Mouse (Mus musculus) intestine, postnatal 0 days (tissue): ENCODE measurements around the gene Mvp. TPM values are rescaled to one million over a fixed set of nuclear protein-coding genes. Genes with fewer than 3 reads are reported as not detected.

Source experiments
- ATAC-seq: fragments of 200-750 bp; cut with Nextera tagmentation; 2 replicates; pipeline ENCODE4 v1.8.0; 2017; ENCODE audit warnings: mild to moderate bottlenecking, moderate TSS enrichment, moderate library complexity
- H3K27ac ChIP-seq: fragments of 300-500 bp; sonication (generic); 2 replicates; pipeline ENCODE4 v1.5.1; 2014; ENCODE audit warnings: mild to moderate bottlenecking, low read depth, low read length, moderate library complexity
- H3K27me3 ChIP-seq: fragments of 300-500 bp; sonication (generic); replicated peaks from 2 replicates; pipeline ENCODE4 v1.6.1; 2014; ENCODE audit warnings: low read length, mixed read lengths; ENCODE audit not compliant: control insufficient read depth, insufficient read depth
- H3K36me3 ChIP-seq: fragments of 300-500 bp; sonication (generic); 2 replicates; pipeline ENCODE4 v1.6.1; 2014; ENCODE audit warnings: mild to moderate bottlenecking, moderate library complexity; ENCODE audit not compliant: control insufficient read depth, insufficient read depth
- H3K4me1 ChIP-seq: fragments of 300-500 bp; sonication (generic); replicated peaks from 2 replicates; pipeline ENCODE4 v1.6.1; 2014; ENCODE audit warnings: antibody characterized with exemption, low read length, mixed read lengths; ENCODE audit not compliant: control insufficient read depth, insufficient read depth
- H3K4me2 ChIP-seq: fragments of 300-500 bp; sonication (generic); replicated peaks from 2 replicates; pipeline ENCODE4 v1.6.1; 2014; ENCODE audit warnings: low read depth, mild to moderate bottlenecking, moderate library complexity
- H3K4me3 ChIP-seq: fragments of 300-500 bp; sonication (generic); 2 replicates; pipeline ENCODE4 v1.5.1; 2014; ENCODE audit warnings: low read depth, low read length
- H3K9ac ChIP-seq: fragments of 300-500 bp; sonication (generic); 2 replicates; pipeline ENCODE4 v1.6.1; 2014; ENCODE audit warnings: mild to moderate bottlenecking, low read depth, low read length
- H3K9me3 ChIP-seq: fragments of 300-500 bp; sonication (generic); 2 replicates; pipeline ENCODE4 v1.6.1; 2016; ENCODE audit warnings: mixed run types; ENCODE audit not compliant: control insufficient read depth
- CTCF ChIP-seq: sonication (generic); IDR thresholded peaks from 2 replicates; pipeline ENCODE4 v1.5.1; 2016; ENCODE audit warnings: low read depth, mild to moderate bottlenecking, control low read depth, antibody characterized with exemption, moderate library complexity
- WGBS: fragments of 180-500 bp; shearing (Covaris S2); extraction: QIAGEN DNeasy Blood & Tissue Kit; methylation state at CpG from one replicate; pipeline ENCODE4 v1.1.7; 2014; 5-methylcytosine and 5-hydroxymethylcytosine counted together
- polyA plus RNA-seq: library from polyadenylated mRNA; unstranded; fragments of >200 nt; fragmentation: Nextera tagmentation; extraction: Ambion mirVana; gene quantifications from 2 replicates; pipeline ENCODE4 v1.2.1, GENCODE M21; 2015

Gene Mvp
- polyA plus RNA-seq, 1 experiment from 2014 or later: 79.8 TPM

- no peak overlapping the region for H3K4me2 ChIP-seq
- no peaks in the 10 kb centered on the region for H3K36me3 ChIP-seq
- H3K9ac ChIP-seq: no peak overlapping the region
- no peak for TF ChIP-seq CTCF
- peaks cover 8% of the 10 kb centered on the region; the same call in 1 of the 2 replicates for H3K4me1 ChIP-seq
- H3K9me3 ChIP-seq: no peaks in the 10 kb centered on the region
- no peak overlapping the region for H3K27ac ChIP-seq
- no peak for ATAC-seq
- no peak overlapping the region for H3K4me3 ChIP-seq
- WGBS: 38% methylated on average over 4 of the region's 4 CpGs
- H3K27me3 ChIP-seq: peaks cover 19% of the 10 kb centered on the region
Observed at GRCm38 (mm10) chr7:126951741-126952140, 62.7 kb downstream of the Mvp start.

- no peak for TF ChIP-seq CTCF
- Histone ChIP-seq H3K9ac (no peak overlapping the region), H3K27ac (no peak overlapping the region), H3K9me3 (no peaks in the 10 kb centered on the region), H3K36me3 (no peaks in the 10 kb centered on the region), H3K4me2 (peak overlapping the region; percentile 90), H3K4me3 (peak overlapping the region; percentile 46; the same call in 1 of the 2 replicates), H3K27me3 (peaks cover 19% of the 10 kb centered on the region), H3K4me1 (peaks cover 8% of the 10 kb centered on the region; the same call in 1 of the 2 replicates)
- 9% methylated on average over 26 of the region's 26 CpGs for WGBS
- no peak; the same call in 1 of the 2 replicates for ATAC-seq
Observed at GRCm38 (mm10) chr7:126950647-126951615, 63.5 kb downstream of the Mvp start.

- Histone ChIP-seq H3K4me3 (peak within 1 kb of the TSS; percentile 46), H3K36me3 (0 out of 2 replicates have a peak, but pooled peaks cover 5% of the 10 kb centered on the region), H3K4me2 (peak within 1 kb of the TSS; percentile 90), H3K27me3 (peaks cover 19% of the 10 kb centered on the region), H3K9me3 (no peaks in the 10 kb centered on the region), H3K27ac (no peak within 1 kb of the TSS), H3K4me1 (peaks cover 8% of the 10 kb centered on the region; the same call in 1 of the 2 replicates), H3K9ac (no peak within 1 kb of the TSS)
- no peak for TF ChIP-seq CTCF
- ATAC-seq: peak; percentile 78
- 1% methylated on average over 39 of the region's 42 CpGs for WGBS
Observed at GRCm38 (mm10) chr7:126949793-126950646, 64.4 kb downstream of the Mvp start, which contains the start of gene Sez6l2. TSS of gene Sez6l2 (plus strand) at chr7:126950563.

- TF ChIP-seq CTCF: no peak
Observed at GRCm38 (mm10) chr7:126949403-126949792, 65.0 kb downstream of the Mvp start, which contains the start of gene Asphd1. TSS of gene Asphd1 (minus strand) at chr7:126949582.

GRCm38 (mm10) chr7:126948626-126949025 lies 65.8 kb downstream of the Mvp start:
- TF ChIP-seq CTCF: no peak

More at GRCm38 (mm10) chr7:126949403-126949792, 65.0 kb downstream of the Mvp start, which contains the start of gene Asphd1:
- H3K4me2 ChIP-seq: peak within 1 kb of the TSS; percentile 90
- ATAC-seq: no peak; the same call in 1 of the 2 replicates
- H3K9ac ChIP-seq: no peak within 1 kb of the TSS
- no peaks in the 10 kb centered on the region for H3K9me3 ChIP-seq
- H3K27ac ChIP-seq: no peak within 1 kb of the TSS
- 2% methylated on average over 21 of the region's 21 CpGs for WGBS
- H3K4me1 ChIP-seq: peaks cover 8% of the 10 kb centered on the region; the same call in 1 of the 2 replicates
- H3K36me3 ChIP-seq: 0 out of 2 replicates have a peak, but pooled peaks cover 7% of the 10 kb centered on the region
- H3K4me3 ChIP-seq: peak within 1 kb of the TSS; percentile 46
- H3K27me3 ChIP-seq: peaks cover 19% of the 10 kb centered on the region

More at GRCm38 (mm10) chr7:126948626-126949025, 65.8 kb downstream of the Mvp start:
- WGBS: 83% methylated on average over 10 of the region's 10 CpGs
- Histone ChIP-seq H3K4me1 (peaks cover 8% of the 10 kb centered on the region; the same call in 1 of the 2 replicates), H3K36me3 (0 out of 2 replicates have a peak, but pooled peaks cover 7% of the 10 kb centered on the region), H3K27me3 (peaks cover 19% of the 10 kb centered on the region), H3K4me2 (no peak overlapping the region), H3K9ac (no peak overlapping the region), H3K4me3 (no peak overlapping the region), H3K9me3 (no peaks in the 10 kb centered on the region), H3K27ac (no peak overlapping the region)
- no peak for ATAC-seq
